Mouse (Mus musculus): ENCODE data around the gene Baz2b. TPM values are rescaled to one million over a fixed set of nuclear protein-coding genes. Genes with fewer than 3 reads are reported as not detected.

The Baz2b gene
- 34.0 and 37.4 TPM in 2 replicates for polyA plus RNA-seq (2015; fragmentation: Nextera tagmentation; extraction: Ambion mirVana)

- H3K27ac ChIP-seq (replicated peaks), result peak within 1 kb of the TSS; percentile 95
- under 1% methylated on average over 62 of the region's 109 CpGs for WGBS
- ATAC-seq (ENCODE audit: low FRiP score, low TSS enrichment), result peak; percentile 96
- no peaks in the 10 kb centered on the region for H3K36me3 ChIP-seq (ENCODE audit: control insufficient read depth, insufficient read depth, low read length)
- peak within 1 kb of the TSS; percentile 98 for H3K9ac ChIP-seq (ENCODE audit: low read length)
- H3K4me3 ChIP-seq (ENCODE audit: low read depth, low read length), result peak within 1 kb of the TSS; percentile 93
- peak within 1 kb of the TSS; percentile 68 for H3K4me2 ChIP-seq (replicated peaks; ENCODE audit: low read depth)
- H3K4me1 ChIP-seq (replicated peaks; ENCODE audit: control insufficient read depth, insufficient read depth), result peaks cover 3% of the 10 kb centered on the region; the same call in 1 of the 2 replicates
- no peaks in the 10 kb centered on the region for H3K27me3 ChIP-seq (ENCODE audit: control insufficient read depth, insufficient read depth, low read length)
- DNase-seq (ENCODE audit: low spot score), result peak; percentile 91
- no peaks in the 10 kb centered on the region for H3K9me3 ChIP-seq (ENCODE audit: control insufficient read depth, low read length)
- peak; percentile 94 for TF ChIP-seq EP300 (optimal IDR thresholded peaks at IDR 0.05)
- TF ChIP-seq CTCF (IDR thresholded peaks at IDR 0.05; ENCODE audit: low read depth), result peak; percentile 54
Observed at GRCm38 (mm10) chr2:60209703-60210651, at the start of gene Baz2b, which contains the start of gene March7. Baz2b (minus strand) TSS chr2:60209839. March7 (plus strand) TSS chr2:60209887.

GRCm38 (mm10) chr2:60259186-60259585 lies 49.5 kb upstream of the Baz2b start:
- H3K4me3 ChIP-seq (ENCODE audit: low read depth, low read length), result no peak overlapping the region
- TF ChIP-seq CTCF (IDR thresholded peaks at IDR 0.05; ENCODE audit: low read depth), result no peak
- no peak for TF ChIP-seq EP300 (optimal IDR thresholded peaks at IDR 0.05)
- H3K9me3 ChIP-seq (ENCODE audit: control insufficient read depth, low read length), result no peaks in the 10 kb centered on the region
- H3K27me3 ChIP-seq (ENCODE audit: control insufficient read depth, insufficient read depth, low read length), result no peaks in the 10 kb centered on the region
- no peaks in the 10 kb centered on the region for H3K4me1 ChIP-seq (replicated peaks; ENCODE audit: control insufficient read depth, insufficient read depth)
- no peak overlapping the region for H3K27ac ChIP-seq (replicated peaks)
- no peak for DNase-seq (ENCODE audit: low spot score)
- no peak for ATAC-seq (ENCODE audit: low FRiP score, low TSS enrichment)
- WGBS, result 98% methylated on average over 5 of the region's 5 CpGs
- no peaks in the 10 kb centered on the region for H3K36me3 ChIP-seq (ENCODE audit: control insufficient read depth, insufficient read depth, low read length)
- H3K9ac ChIP-seq (ENCODE audit: low read length), result no peak overlapping the region
- no peak overlapping the region for H3K4me2 ChIP-seq (replicated peaks; ENCODE audit: low read depth)

- Histone ChIP-seq H3K4me2 (replicated peaks; ENCODE audit: low read depth) (no peak overlapping the region), H3K36me3 (ENCODE audit: control insufficient read depth, insufficient read depth, low read length) (no peaks in the 10 kb centered on the region), H3K9ac (ENCODE audit: low read length) (no peak overlapping the region), H3K27ac (replicated peaks) (no peak overlapping the region), H3K27me3 (ENCODE audit: control insufficient read depth, insufficient read depth, low read length) (no peaks in the 10 kb centered on the region), H3K4me1 (replicated peaks; ENCODE audit: control insufficient read depth, insufficient read depth) (no peaks in the 10 kb centered on the region), H3K9me3 (ENCODE audit: control insufficient read depth, low read length) (no peaks in the 10 kb centered on the region), H3K4me3 (ENCODE audit: low read depth, low read length) (no peak overlapping the region)
- no peak for DNase-seq (ENCODE audit: low spot score)
- TF ChIP-seq EP300 (optimal IDR thresholded peaks at IDR 0.05), result no peak
- 66% methylated on average over 2 of the region's 2 CpGs for WGBS
- ATAC-seq (ENCODE audit: low FRiP score, low TSS enrichment), result no peak
Observed at GRCm38 (mm10) chr2:60256751-60257150, 47.1 kb upstream of the Baz2b start.

GRCm38 (mm10) chr2:60253506-60253905 lies 43.9 kb upstream of the Baz2b start:
- no peak overlapping the region for H3K4me2 ChIP-seq (replicated peaks; ENCODE audit: low read depth)
- no peaks in the 10 kb centered on the region for H3K27me3 ChIP-seq (ENCODE audit: control insufficient read depth, insufficient read depth, low read length)
- no peak overlapping the region for H3K4me3 ChIP-seq (ENCODE audit: low read depth, low read length)
- DNase-seq (ENCODE audit: low spot score) (no peak), ATAC-seq (ENCODE audit: low FRiP score, low TSS enrichment) (no peak)
- TF ChIP-seq EP300 (optimal IDR thresholded peaks at IDR 0.05) (no peak), CTCF (IDR thresholded peaks at IDR 0.05; ENCODE audit: low read depth) (no peak)
- peaks cover 8% of the 10 kb centered on the region for H3K36me3 ChIP-seq (ENCODE audit: control insufficient read depth, insufficient read depth, low read length)
- no peak overlapping the region for H3K9ac ChIP-seq (ENCODE audit: low read length)
- H3K4me1 ChIP-seq (replicated peaks; ENCODE audit: control insufficient read depth, insufficient read depth), result no peaks in the 10 kb centered on the region
- no peaks in the 10 kb centered on the region for H3K9me3 ChIP-seq (ENCODE audit: control insufficient read depth, low read length)
- no peak overlapping the region for H3K27ac ChIP-seq (replicated peaks)

GRCm38 (mm10) chr2:60252782-60253181 lies 43.1 kb upstream of the Baz2b start:
- Histone ChIP-seq H3K4me3 (ENCODE audit: low read depth, low read length) (no peak overlapping the region), H3K4me2 (replicated peaks; ENCODE audit: low read depth) (no peak overlapping the region), H3K4me1 (replicated peaks; ENCODE audit: control insufficient read depth, insufficient read depth) (no peaks in the 10 kb centered on the region), H3K27me3 (ENCODE audit: control insufficient read depth, insufficient read depth, low read length) (no peaks in the 10 kb centered on the region), H3K36me3 (ENCODE audit: control insufficient read depth, insufficient read depth, low read length) (peaks cover 8% of the 10 kb centered on the region), H3K9me3 (ENCODE audit: control insufficient read depth, low read length) (no peaks in the 10 kb centered on the region), H3K9ac (ENCODE audit: low read length) (no peak overlapping the region), H3K27ac (replicated peaks) (no peak overlapping the region)
- DNase-seq (ENCODE audit: low spot score) (no peak), ATAC-seq (ENCODE audit: low FRiP score, low TSS enrichment) (peak; percentile 45; the same call in 1 of the 2 replicates)
- 79% methylated on average over 4 of the region's 4 CpGs for whole genome bisulfite sequencing
- TF ChIP-seq CTCF (IDR thresholded peaks at IDR 0.05; ENCODE audit: low read depth) (no peak), EP300 (optimal IDR thresholded peaks at IDR 0.05) (no peak)

GRCm38 (mm10) chr2:60234506-60234905 lies 24.9 kb upstream of the Baz2b start:
- WGBS, result 76% methylated on average over 7 of the region's 7 CpGs
- Histone ChIP-seq H3K4me3 (ENCODE audit: low read depth, low read length) (no peak overlapping the region), H3K36me3 (ENCODE audit: control insufficient read depth, insufficient read depth, low read length) (peaks cover 17% of the 10 kb centered on the region)

More at GRCm38 (mm10) chr2:60234506-60234905, 24.9 kb upstream of the Baz2b start:
- Histone ChIP-seq H3K4me1 (replicated peaks; ENCODE audit: control insufficient read depth, insufficient read depth) (no peaks in the 10 kb centered on the region), H3K27me3 (ENCODE audit: control insufficient read depth, insufficient read depth, low read length) (no peaks in the 10 kb centered on the region), H3K4me2 (replicated peaks; ENCODE audit: low read depth) (no peak overlapping the region), H3K9me3 (ENCODE audit: control insufficient read depth, low read length) (no peaks in the 10 kb centered on the region), H3K27ac (replicated peaks) (no peak overlapping the region), H3K9ac (ENCODE audit: low read length) (no peak overlapping the region)
- no peak for TF ChIP-seq EP300 (optimal IDR thresholded peaks at IDR 0.05)
- no peak for TF ChIP-seq CTCF (IDR thresholded peaks at IDR 0.05; ENCODE audit: low read depth)
- no peak for DNase-seq (ENCODE audit: low spot score)
- no peak for ATAC-seq (ENCODE audit: low FRiP score, low TSS enrichment)
